Mouse (Mus musculus): ENCODE results near the gene Bcdin3d. TPM values are rescaled to one million over a fixed set of nuclear protein-coding genes. Genes with fewer than 3 reads are reported as not detected.

Bcdin3d gene
- 3.3 and 8.0 TPM in 2 replicates for polyA plus RNA-seq (2012; ENCODE audit: insufficient read depth, insufficient read length, missing spikeins)

DNA sequence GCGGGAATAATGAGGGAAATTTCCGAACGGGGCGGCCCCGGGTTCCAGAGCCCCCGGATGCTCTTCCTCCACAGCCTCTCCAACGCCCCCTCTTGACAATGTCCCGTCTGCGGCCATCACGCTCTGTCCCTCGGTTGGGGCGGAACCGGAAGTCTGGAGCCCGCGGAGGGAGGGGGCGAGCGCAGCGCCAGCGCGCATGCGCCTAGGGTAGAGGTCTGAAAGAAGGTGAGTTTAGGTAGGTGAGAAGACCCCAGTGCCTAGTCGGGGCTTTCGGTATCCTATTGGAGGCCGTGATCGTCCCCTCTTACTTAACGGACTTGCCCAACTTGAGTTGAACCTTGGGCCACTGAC, at the start of gene Bcdin3d:
Gene Bcdin3d (minus strand): TSS at position 155 of the 351 bp plus-strand sequence.
- Histone ChIP-seq H3K4me1 (ENCODE audit: control insufficient read depth, insufficient read depth, insufficient read length, low read length) (peaks cover 3% of the 10 kb centered on the region; the same call in 1 of the 2 replicates), H3K4me3 (ENCODE audit: insufficient read depth, low read depth, low read length) (peak within 1 kb of the TSS; percentile 93), H3K27ac (replicated peaks; ENCODE audit: low read depth, low read length) (peak within 1 kb of the TSS; percentile 78)

DNA sequence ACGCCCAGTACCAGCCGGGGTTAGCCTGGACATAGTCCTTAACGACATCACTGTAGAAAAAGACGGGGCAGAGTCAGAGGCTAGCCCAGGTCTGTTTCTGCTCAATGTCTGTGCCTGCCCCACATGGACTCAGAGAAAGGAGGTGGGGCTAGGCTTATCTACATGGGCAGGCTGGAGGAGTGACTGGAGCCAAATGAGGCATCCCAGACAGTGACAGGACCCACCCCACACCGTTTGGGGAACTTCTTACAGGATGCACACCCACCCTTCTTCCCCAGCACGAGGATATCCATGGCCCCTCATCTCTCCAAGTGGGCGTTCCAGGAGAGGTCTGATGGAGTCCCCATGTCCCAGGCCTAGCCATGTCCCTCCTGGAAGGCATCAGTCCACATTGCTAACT, 45.8 kb upstream of the Bcdin3d start:
- Histone ChIP-seq H3K27ac (replicated peaks; ENCODE audit: low read depth, low read length) (no peak overlapping the region), H3K4me1 (ENCODE audit: control insufficient read depth, insufficient read depth, insufficient read length, low read length) (no peaks in the 10 kb centered on the region), H3K4me3 (ENCODE audit: insufficient read depth, low read depth, low read length) (no peak overlapping the region)

DNA sequence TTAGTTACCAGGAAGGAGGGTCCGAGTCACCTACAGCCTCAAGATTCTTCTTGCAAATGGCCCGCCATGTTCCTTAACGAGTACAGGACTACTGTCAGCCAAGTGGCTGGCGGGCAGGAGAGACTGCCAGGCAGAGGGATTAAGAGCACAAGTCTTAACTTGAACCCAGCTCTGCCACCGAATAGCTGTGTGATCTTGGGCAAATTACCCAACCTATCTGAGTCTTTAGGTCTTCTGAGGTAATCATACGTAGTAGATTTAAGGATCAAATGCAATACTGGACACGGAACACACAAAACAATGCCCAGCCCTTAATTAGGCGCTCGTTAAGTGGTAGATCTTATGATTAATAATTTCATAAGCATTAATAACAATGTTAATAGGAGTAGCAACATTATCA, 45.1 kb upstream of the Bcdin3d start:
- Histone ChIP-seq H3K27ac (replicated peaks; ENCODE audit: low read depth, low read length) (no peak overlapping the region), H3K4me3 (ENCODE audit: insufficient read depth, low read depth, low read length) (no peak overlapping the region), H3K4me1 (ENCODE audit: control insufficient read depth, insufficient read depth, insufficient read length, low read length) (no peaks in the 10 kb centered on the region)

DNA sequence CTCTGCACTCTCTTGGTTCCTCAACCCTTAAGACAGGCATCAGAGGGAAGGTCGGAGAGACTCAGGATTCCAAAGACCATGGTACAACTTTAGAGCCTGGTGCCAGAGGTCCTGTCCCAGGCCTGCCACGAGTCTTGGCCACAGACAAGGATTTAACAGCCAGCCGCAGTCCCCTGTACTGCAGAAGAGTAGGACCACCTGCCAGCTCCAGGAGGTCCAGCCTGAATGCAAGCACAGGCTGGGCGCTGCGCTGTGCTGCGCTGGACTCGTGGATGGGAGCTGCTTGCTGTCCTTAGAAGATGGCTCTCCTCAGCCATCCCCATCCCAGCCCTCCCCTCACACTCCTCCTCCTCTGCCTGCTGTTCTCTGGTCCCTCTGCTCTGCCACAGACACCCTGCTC, 43.2 kb upstream of the Bcdin3d start:
- Histone ChIP-seq H3K4me3 (ENCODE audit: insufficient read depth, low read depth, low read length) (no peak overlapping the region), H3K4me1 (ENCODE audit: control insufficient read depth, insufficient read depth, insufficient read length, low read length) (no peaks in the 10 kb centered on the region), H3K27ac (replicated peaks; ENCODE audit: low read depth, low read length) (no peak overlapping the region)

DNA sequence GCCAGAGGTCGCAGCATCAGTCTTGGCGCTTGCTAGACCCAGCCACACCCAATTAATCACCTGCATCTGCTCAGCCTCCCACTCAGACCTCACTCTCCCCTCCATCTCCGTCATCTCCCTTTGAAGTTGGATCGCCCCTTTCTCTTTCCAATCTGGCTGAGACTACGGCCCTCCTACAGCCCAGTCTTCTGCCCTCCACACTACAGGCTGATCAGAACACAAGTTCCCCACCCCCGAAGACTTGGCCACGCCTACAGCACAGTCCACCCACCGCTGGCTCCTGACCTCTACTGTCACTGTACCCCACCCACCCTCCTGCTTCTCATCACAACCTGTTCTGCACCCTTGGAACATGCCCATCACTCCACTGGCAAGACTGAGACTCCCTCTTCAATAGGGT, 42.2 kb upstream of the Bcdin3d start:
- H3K27ac ChIP-seq (replicated peaks; ENCODE audit: low read depth, low read length) = no peak overlapping the region
- no peaks in the 10 kb centered on the region for H3K4me1 ChIP-seq (ENCODE audit: control insufficient read depth, insufficient read depth, insufficient read length, low read length)
- H3K4me3 ChIP-seq (ENCODE audit: insufficient read depth, low read depth, low read length) = no peak overlapping the region

DNA sequence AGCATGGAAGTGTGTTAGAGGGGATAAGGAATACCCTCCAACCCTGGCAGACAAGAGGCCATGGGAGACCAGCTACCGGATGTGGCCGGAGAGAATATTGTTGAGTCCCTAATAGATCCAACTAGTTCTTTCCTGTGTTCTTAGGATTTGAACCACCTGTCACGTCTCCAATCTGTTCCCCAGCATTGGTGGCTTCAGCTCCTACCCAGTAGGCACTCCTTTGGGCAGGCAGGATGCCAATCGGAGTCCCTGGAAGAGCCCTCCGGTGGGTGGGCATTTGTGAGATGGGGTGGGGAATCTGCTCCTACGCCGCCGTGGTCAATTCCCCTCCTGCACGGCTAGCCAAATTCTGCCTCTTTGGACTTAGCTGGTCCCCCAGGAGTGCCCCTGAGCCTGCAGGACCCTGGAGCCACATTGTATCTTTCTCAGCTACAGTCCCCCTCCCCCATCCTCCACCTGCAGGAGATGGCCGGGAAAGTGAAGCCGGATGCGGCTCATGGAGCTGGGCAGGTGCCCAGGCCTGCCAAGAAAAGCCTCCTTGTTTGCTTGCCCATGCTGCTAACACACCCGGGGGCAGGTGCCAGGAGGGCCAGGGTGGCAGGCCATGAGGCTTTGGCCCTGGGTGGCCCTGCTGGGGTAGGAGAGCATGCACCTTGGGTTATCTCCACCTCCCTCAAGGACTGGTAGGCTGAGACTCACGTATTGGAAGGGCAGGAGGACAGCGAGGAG, 37.4 kb upstream of the Bcdin3d start:
- no peak overlapping the region for H3K4me3 ChIP-seq (ENCODE audit: insufficient read depth, low read depth, low read length)

DNA sequence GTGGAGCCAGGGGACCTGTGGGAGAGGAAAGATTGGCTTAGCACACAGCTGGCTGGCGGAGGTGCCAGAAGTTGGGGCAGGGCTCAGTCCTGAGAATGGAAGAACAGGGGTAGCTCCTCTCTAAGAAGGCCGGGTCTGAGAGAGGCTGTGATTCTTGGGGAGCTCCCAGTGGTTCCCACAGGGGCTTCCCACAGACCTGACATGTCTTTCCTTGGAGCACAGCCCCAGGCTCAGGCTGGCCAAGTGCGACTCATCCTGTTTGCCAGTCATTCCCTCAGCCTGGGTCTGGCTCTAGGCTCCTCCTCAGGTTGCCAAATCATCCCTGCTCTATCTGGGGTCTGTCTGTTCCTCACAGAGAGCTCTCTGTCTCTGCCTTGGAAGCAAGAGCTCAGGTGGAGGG, 36.1 kb upstream of the Bcdin3d start:
- H3K4me1 ChIP-seq (ENCODE audit: control insufficient read depth, insufficient read depth, insufficient read length, low read length) = no peaks in the 10 kb centered on the region
- H3K27ac ChIP-seq (replicated peaks; ENCODE audit: low read depth, low read length) = no peak overlapping the region
- H3K4me3 ChIP-seq (ENCODE audit: insufficient read depth, low read depth, low read length) = no peak overlapping the region

More for the DNA sequence above, 37.4 kb upstream of the Bcdin3d start:
- Histone ChIP-seq H3K27ac (replicated peaks; ENCODE audit: low read depth, low read length) (no peak overlapping the region), H3K4me1 (ENCODE audit: control insufficient read depth, insufficient read depth, insufficient read length, low read length) (no peaks in the 10 kb centered on the region)

DNA sequence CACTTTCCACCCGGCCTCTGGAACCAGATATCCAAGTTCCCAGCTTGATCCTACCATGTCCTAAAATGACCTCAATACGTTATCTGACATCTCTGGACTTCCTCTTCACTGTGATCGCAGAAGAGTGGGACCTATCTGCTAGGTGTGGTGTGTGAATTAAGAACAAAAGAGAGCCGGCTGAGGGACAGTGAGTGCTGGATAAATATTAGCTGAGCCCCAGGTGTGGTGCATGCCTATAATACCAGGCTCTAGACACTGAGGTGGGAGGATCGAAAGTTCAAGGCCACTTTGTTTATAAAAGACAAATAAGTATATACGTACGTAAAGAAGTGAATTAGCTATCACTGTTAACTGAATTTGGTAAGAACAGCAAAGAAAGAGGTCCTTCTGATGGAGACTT, 35.3 kb upstream of the Bcdin3d start:
- Histone ChIP-seq H3K4me1 (ENCODE audit: control insufficient read depth, insufficient read depth, insufficient read length, low read length) (no peaks in the 10 kb centered on the region), H3K27ac (replicated peaks; ENCODE audit: low read depth, low read length) (no peak overlapping the region), H3K4me3 (ENCODE audit: insufficient read depth, low read depth, low read length) (no peak overlapping the region)

DNA sequence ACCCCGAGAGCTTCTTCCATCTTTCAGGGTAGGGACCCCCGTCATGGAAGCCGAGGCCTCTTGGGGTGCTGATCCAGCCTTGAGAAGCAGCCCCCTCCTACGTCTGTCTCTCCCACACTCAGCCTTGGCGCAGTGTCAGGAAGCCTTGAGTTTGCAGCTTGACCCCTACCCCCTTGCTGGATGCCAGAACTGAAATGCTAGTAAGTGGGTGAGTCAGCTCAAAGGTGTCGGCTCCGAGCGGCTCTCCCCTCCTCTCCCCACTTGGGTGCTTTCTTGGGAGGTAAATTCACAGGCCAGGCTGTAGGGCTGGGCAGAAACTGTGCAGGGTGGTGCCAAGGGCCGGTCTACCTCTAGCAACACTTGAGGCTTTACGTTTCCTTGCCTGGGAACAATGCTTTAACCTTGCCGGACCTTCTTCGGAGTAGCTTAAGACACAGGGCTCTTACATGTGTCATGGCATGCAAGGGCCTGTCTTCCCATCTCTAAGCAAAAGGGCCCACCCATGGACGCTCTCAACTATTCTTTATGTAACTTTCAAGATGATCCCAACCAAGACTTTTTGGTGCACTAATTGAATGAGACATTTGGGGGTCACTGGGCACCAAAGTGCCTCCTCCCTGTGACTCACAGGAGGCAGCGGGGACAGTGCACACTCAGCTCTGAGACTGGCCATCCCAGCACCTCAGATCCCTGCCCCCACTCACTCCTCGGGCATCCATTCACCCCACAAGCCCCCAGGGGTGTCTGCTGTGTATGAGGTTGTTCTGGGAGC, 31.0 kb upstream of the Bcdin3d start:
- H3K4me1 ChIP-seq (ENCODE audit: control insufficient read depth, insufficient read depth, insufficient read length, low read length) = no peaks in the 10 kb centered on the region
- H3K4me3 ChIP-seq (ENCODE audit: insufficient read depth, low read depth, low read length) = no peak overlapping the region
- H3K27ac ChIP-seq (replicated peaks; ENCODE audit: low read depth, low read length) = no peak overlapping the region

DNA sequence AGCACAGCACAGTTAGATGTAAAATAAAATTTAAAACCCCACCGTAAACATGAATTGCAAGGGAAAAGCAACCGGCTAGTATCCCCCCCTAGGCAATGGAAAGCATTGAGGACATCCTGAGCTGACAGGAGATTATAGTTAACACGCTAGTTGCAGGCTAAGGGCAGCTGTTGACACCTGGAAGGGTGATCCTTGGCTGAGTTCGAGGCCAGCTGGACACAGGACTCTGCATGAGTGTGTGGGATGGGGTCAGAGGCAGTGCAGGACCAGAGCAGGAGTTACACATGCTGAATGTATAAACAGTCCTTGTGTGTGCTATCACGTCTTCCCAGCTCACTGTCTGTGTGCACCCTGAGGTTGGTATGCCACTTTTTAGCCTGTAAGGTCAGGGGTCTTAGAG, 28.7 kb upstream of the Bcdin3d start:
- H3K27ac ChIP-seq (replicated peaks; ENCODE audit: low read depth, low read length) = no peak overlapping the region
- no peak overlapping the region for H3K4me3 ChIP-seq (ENCODE audit: insufficient read depth, low read depth, low read length)
- H3K4me1 ChIP-seq (ENCODE audit: control insufficient read depth, insufficient read depth, insufficient read length, low read length) = peaks cover 5% of the 10 kb centered on the region; the same call in 1 of the 2 replicates

DNA sequence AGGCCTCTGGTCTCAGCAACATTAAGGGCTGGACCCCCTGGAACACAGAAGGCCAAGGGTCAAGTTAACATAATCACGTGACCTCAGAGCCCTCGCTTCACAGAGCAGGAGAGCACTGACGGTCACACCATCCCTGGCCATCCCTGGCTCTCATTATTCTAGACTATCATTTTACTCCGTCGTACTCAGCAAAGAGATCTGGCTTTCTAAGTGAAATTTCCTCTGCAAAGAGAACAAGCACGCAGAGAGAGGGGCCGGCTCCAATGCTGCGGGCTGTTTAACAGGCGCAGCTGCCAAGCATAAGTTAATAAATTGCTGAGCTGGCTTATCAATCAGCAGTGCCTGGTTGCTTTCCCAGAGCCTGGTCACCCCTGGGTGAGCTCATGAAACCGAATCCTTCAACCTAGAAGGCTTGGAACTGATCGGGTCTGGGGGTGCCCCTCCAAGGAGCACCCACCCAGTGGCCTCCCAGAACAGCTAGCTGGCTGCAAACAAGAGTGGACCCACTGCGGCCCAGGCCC, 27.8 kb upstream of the Bcdin3d start:
- Histone ChIP-seq H3K4me1 (ENCODE audit: control insufficient read depth, insufficient read depth, insufficient read length, low read length) (peaks cover 7% of the 10 kb centered on the region; the same call in 1 of the 2 replicates), H3K27ac (replicated peaks; ENCODE audit: low read depth, low read length) (no peak overlapping the region), H3K4me3 (ENCODE audit: insufficient read depth, low read depth, low read length) (no peak overlapping the region)

DNA sequence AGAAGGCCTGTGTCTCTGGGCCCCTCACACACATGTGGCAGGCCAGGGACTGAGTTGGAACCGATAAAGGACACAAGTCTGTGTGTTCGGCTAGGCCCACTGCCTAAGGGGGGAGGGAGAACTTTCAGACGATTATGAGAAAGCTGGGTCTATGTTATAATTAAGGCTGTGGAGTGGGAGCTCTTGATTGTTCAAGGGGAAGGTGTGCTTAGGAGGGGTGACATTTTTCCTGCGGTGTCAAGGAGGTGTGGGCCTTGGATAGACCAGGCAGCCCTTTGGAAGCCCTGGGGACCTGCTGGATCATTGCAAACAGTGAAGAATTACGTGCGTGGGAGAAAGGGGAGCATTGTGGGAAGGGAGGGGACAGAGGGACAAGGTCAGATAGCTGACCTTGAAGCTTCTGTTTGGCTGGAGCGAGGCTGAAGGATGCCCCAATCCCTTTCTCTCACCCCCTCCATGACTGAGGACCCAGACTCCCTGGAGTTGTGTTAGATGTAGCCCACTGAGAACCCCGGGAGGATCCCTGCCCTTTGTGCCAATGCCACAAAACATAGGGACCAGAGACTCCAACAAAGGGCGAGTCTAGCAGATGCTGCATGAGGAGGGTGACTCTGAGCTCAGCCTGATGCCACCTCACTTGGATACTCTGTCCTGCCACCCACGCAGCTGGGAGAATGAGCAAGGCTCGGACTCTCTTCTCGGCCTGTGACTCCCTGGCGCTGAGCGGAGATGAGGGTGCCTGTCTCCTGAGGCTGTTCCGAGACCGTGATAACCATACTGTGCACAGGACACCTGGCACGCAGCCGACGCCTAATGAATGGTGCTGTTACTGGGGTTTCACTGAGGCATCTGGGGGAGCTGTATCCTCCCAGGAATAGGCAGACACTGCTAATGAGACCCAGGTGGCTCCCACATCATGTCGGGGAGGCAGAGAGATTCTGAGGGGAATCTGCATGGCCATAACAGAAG, 27.0 kb upstream of the Bcdin3d start:
- peaks cover 7% of the 10 kb centered on the region; the same call in 1 of the 2 replicates for H3K4me1 ChIP-seq (ENCODE audit: control insufficient read depth, insufficient read depth, insufficient read length, low read length)
- H3K4me3 ChIP-seq (ENCODE audit: insufficient read depth, low read depth, low read length) = no peak overlapping the region
- H3K27ac ChIP-seq (replicated peaks; ENCODE audit: low read depth, low read length) = no peak overlapping the region

DNA sequence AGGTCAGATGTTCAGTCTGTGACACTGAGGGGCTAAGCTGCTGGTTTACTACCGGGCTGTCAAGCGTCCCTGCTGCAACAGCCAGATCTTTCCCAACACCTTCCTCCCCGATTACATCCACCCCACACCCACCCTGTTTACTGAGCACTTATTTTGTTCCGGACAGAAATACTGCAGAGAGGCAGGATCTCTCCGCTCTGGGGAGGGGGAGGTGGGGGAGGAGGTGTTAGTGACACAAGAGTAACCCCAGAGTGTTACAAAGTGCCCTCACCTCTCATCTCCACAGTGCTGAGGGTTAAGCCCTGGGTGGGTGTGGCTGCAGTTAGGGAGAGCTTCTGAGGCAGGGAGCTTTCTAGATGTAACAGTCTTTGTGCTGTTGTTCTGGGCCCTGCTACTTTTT, 25.8 kb upstream of the Bcdin3d start:
- H3K4me3 ChIP-seq (ENCODE audit: insufficient read depth, low read depth, low read length) = no peak overlapping the region
- H3K4me1 ChIP-seq (ENCODE audit: control insufficient read depth, insufficient read depth, insufficient read length, low read length) = peaks cover 7% of the 10 kb centered on the region; the same call in 1 of the 2 replicates
- no peak overlapping the region for H3K27ac ChIP-seq (replicated peaks; ENCODE audit: low read depth, low read length)

DNA sequence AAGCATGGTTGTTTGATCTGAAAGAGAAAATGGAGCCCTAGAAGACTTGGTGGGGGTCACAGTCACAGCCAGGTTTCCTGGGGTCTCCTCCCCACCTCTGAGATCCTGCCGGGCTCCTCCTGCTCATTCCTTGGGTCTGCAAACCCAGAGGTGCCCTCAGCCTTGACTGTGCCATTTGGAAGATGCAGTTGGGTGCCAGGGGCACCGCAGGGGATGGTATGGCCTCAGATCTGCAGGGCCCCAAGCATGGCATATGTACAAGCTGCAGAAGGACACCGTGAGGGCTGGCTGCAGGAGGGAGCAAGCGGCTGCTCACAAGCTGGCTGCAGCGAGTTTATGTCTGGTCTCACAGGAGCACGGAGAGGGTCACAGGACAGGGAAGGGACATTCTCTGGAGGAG, 25.2 kb upstream of the Bcdin3d start:
- Histone ChIP-seq H3K27ac (replicated peaks; ENCODE audit: low read depth, low read length) (no peak overlapping the region), H3K4me3 (ENCODE audit: insufficient read depth, low read depth, low read length) (no peak overlapping the region), H3K4me1 (ENCODE audit: control insufficient read depth, insufficient read depth, insufficient read length, low read length) (peaks cover 7% of the 10 kb centered on the region; the same call in 1 of the 2 replicates)

DNA sequence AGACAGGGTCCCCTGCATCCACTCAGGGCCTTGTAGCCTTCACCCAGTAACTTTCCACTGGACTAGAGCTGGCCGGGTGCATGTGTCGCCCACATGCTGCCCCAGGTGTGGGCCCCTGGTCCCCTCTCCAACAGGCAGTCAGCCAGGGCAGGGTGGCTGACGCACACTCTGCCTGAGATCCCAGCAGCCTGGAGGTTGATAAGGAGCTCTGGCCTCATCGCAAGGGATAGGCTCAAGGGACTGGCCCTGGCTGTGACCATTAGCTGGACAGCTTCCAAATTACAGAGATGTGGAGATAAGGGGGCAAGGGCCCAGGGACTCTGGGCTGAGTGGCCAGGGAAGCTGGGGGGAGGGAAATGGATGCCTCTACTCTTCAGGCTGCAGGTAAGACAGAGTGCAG, 24.3 kb upstream of the Bcdin3d start:
- H3K4me3 ChIP-seq (ENCODE audit: insufficient read depth, low read depth, low read length) = no peak overlapping the region
- peaks cover 7% of the 10 kb centered on the region; the same call in 1 of the 2 replicates for H3K4me1 ChIP-seq (ENCODE audit: control insufficient read depth, insufficient read depth, insufficient read length, low read length)
- no peak overlapping the region for H3K27ac ChIP-seq (replicated peaks; ENCODE audit: low read depth, low read length)

Measured in brown adipose tissue, adult 24 weeks (tissue).